Mouse (Mus musculus) brain, embryonic 18.5 days (tissue): ENCODE results near the gene Ssh1.

ENCODE experiments used
- DNase-seq: peaks from one replicate; pipeline ENCODE4 v3.0.0-alpha.2; 2012; ENCODE audit warnings: low read depth, low spot score

Ssh1 gene

DNA sequence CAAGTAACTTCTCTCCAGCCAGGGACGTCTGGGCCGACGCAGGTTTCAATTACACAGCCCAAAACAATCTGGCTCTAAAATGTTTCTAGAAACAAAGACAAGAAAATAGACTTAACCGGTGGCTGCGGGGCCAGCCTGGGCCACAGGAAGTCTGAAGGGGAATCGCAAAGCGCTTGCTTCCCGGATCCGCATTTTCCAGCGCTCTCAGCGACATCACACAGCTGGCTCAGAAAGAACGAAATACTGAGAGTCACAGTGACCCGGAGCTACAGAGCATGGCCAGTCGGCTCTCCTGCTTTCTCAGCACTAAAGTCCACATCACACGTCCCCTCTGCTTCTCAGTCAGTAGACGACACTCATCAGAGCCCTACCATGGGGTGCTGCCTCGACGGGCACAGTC, 102.8 kb downstream of the Ssh1 start:
- DNase-seq = no peak

DNA sequence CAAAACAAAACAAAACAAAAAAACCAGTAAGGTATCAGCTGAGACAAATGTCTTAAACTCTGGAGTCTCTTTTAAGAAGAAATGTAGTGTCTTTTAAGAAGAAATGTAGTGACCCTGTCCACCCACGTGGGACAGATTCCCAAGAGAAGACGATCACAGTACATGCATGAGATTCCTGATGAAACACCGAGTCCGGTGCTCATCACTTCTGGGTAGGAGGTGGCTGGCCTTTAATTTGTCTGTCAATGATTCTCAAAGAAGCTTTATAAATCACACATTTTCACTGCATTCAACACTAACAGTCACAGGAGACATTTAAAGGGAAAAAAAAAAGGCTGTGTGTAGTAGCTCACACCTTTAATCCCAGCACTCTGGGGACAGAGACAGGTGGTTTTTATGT, 103.8 kb downstream of the Ssh1 start:
- no peak for DNase-seq

DNA sequence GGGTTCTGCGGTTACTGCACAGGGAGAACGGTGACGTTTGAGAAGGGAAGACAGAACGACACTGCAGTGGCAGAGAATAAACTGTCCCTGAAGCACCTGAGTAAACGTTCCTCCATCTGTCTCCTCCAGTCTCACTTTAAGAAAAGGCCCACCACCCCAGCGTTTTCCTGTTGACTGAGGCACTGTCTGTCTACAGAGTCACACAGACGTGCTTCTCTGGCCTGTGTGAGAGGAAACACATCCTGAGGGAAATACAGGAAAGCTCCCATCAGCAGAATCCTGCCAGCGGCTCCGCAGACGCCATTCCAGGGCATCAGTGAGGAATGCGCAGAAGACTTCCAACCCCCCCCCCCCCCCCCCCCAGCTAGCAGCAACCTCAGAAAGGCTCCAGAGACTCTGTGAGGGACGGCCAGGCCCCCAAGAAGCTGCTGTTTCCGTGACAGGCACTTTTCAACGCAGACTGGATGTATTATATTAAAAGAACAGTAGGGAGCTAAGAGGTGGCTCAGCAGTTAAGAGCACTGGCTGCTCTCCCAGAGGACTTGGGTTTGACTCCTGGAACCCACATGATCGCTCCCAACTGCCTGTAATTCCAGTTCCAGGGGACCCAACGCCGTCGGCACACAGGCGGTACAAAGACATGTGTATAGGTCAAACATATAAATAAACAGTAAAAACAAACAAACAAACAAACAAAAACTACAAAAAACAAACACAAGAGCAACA, 104.3 kb downstream of the Ssh1 start:
- DNase-seq = no peak

DNA sequence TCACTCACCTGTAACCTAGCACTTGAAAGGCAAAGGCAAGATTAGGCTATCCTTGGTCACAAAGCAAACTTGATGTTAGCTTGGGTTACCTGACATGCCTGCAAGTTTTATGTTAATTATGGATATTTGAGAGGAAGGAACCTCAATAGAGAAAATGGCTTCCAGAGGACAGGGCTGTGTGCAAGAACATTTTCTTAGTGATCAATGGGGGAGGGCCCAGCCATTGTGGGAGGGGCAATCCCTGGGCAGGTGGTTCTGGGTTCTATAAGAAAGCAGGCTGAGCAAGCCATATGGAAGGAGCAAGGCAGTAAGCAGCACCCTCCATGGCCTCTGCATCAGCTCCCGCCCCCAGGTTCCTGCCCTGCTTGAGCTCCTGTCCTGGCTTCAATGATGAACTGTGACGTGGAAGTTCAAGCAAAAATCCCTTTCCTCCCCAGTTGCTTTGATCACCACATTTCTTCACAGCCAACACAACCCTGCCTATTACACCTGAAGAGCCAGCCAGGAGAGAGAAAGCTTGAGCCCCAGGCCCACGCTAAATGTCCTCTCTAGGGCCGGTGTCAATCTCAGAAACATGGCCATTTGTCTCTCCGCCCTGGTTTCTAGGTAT, 105.4 kb downstream of the Ssh1 start:
- no peak for DNase-seq

DNA sequence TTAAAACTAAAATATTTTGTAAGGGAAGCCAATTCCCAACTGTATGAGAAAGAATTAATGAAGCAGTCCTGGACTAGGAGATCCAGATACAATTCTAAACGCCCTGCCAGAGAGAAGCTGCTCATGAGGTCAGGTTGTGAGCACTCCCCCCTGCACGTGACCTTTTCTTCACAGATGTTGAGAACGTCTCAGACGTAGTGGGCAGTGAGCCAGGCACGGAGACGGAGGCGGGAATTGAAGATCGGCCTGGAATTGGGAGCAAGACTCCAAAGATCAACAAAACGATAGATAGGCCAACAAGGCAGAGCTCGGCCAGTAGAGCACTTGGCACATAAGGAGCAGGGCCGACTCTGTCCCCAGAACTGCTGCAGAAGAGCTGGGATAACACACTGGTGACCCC, 106.6 kb downstream of the Ssh1 start:
- no peak for DNase-seq
